Mouse (Mus musculus) erythroblast, embryonic 14.5 days (primary cell): ENCODE measurements around the gene Tll2.

Source experiments
- GATA1 ChIP-seq: IDR thresholded peaks from 2 replicates; pipeline ENCODE4 v1.6.1; 2012; ENCODE audit warnings: low read length, inconsistent platforms, mixed read lengths
- TAL1 ChIP-seq: IDR thresholded peaks from 3 replicates; pipeline ENCODE4 v1.6.1; 2012; ENCODE audit warnings: low read length, inconsistent platforms, mixed read lengths

DNA sequence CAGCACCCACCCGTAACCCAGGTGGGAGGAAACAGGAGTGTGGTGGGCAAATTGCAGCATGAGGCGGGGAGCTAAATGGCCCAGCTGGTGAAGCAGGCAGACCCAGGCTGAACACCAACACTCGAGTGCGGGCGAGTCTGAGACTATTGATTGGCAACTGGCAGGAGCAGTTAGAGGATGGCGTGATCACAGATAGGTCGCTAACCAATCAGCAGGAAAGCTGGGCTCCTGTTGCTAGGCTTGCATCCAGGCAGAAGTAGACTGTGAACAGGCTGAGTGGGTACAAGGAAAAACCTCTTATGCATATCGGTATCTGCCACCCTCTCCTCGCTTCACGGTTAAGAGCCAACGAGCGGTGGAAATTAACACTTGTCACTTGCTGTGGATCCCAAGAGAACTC lies 9.0 kb downstream of the Tll2 start:
- TF ChIP-seq GATA1, result no peak
- no peak for TF ChIP-seq TAL1
